Mouse (Mus musculus): ENCODE data around the gene Rsc1a1.

- no peak for TF ChIP-seq GATA1 (IDR thresholded peaks at IDR 0.05; ENCODE audit: low read length)
- no peak for TF ChIP-seq TAL1 (IDR thresholded peaks at IDR 0.05; ENCODE audit: low read length)
Measured at GRCm38 (mm10) chr4:141645988-141646387, 39.4 kb downstream of the Rsc1a1 start.
